Mouse (Mus musculus) cortical plate, adult 2 months (tissue): Measurements from ENCODE around the gene 1190007I07Rik.

Experiments used
- CTCF ChIP-seq: fragments of 200-500 bp; IDR thresholded peaks from 2 replicates; pipeline ENCODE4 v1.5.1; 2011; ENCODE audit warnings: mild to moderate bottlenecking, control low read depth, low read length; ENCODE audit not compliant: insufficient read depth; ENCODE audit errors: extremely low read depth
- POLR2A ChIP-seq: fragments of 200-500 bp; IDR thresholded peaks from 2 replicates; pipeline ENCODE4 v1.6.1; 2011; ENCODE audit warnings: mild to moderate bottlenecking, low read length, control low read depth; ENCODE audit not compliant: insufficient read depth; ENCODE audit errors: extremely low read depth

DNA sequence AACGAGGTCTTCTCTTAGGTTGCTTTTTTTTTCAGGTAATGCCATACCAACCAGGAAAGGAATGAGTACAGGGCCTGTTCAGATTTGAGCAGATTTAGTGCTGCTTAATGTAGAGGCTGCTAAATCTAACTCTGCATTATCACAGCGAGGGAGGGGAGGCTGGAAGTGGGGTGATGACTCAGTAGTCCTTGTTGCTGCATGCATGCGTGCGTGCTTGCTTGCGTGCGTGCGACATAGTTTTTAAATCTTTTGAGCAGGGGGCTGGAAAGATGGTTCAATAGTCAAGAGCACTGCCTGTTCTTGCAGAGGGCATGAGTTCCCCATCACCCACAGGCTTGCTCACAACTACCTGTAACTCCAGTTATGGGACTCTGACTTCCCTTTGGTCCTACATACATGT lies 11.3 kb upstream of the 1190007I07Rik start:
- TF ChIP-seq CTCF = no peak
- no peak for TF ChIP-seq POLR2A
